Mouse (Mus musculus): Measurements from ENCODE around the gene 4931422A03Rik.
"Not testable (repeated sequence)": the region's sequence is repeated elsewhere in the genome, so short reads cannot be mapped to it uniquely, and the experiment has no call there.

DNA sequence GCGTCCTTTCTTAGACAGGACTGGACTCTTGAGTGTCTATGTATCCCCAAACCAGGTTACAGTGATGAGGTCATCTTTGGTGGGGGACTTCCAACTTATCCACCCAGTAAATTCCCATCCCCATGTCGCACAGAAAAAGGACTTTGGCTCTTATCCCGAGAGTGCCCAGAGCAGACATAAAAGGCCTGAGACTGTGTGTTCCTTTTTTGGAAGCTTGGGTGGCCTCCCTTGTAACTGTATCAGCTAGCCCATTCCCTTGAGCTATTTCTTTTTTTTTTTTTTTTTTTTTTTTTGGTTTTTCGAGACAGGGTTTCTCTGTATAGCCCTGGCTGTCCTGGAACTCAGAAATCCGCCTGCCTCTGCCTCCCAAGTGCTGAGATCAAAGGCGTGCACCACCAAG is 37.4 kb upstream of the 4931422A03Rik start, which contains the start of gene Gm10912:
- not testable (repeated sequence) for TF ChIP-seq MAX (IDR thresholded peaks at IDR 0.05); CTCF (IDR thresholded peaks at IDR 0.05; ENCODE audit: control insufficient read depth, insufficient read depth, insufficient read length); MYOD1 (IDR thresholded peaks at IDR 0.05; ENCODE audit: control insufficient read depth, insufficient read length, low read depth)

Measured in C2C12 (cell line).